Mouse (Mus musculus) right cerebral cortex, adult 2 months (tissue): ENCODE measurements around the gene Gm4985.
"Not testable (repeated sequence)": the region's sequence is repeated elsewhere in the genome, so short reads cannot be mapped to it uniquely, and the experiment has no call there.

Experiments used
- DNase-seq, 2 experiments: peaks; one replicate each; pipeline ENCODE4 v3.0.0; 2021 to 2022; ENCODE audit warnings: low spot score in 2 of 2

The Gm4985 gene

GRCm38 (mm10) chrX:23958834-23959233 lies at the start of gene Gm4985:
Gene Gm4985 (minus strand): TSS chrX:23958934.
- DNase-seq = not testable (repeated sequence)

- DNase-seq = no peak
These were observed 4.6 kb downstream of the Gm4985 start for GRCm38 (mm10) chrX:23954161-23954560.
